Mouse (Mus musculus) frontal cortex, postnatal 36 days (tissue): ENCODE results near the gene Elobl.
A peak's percentile ranks its signal among the peaks of the same experiment; 100 is the strongest.

Source experiments
- DNase-seq, 2 experiments: peaks; one replicate each; pipeline ENCODE4 v3.0.0; 2022; ENCODE audit warnings: low spot score in 2 of 2

The Elobl gene

DNA sequence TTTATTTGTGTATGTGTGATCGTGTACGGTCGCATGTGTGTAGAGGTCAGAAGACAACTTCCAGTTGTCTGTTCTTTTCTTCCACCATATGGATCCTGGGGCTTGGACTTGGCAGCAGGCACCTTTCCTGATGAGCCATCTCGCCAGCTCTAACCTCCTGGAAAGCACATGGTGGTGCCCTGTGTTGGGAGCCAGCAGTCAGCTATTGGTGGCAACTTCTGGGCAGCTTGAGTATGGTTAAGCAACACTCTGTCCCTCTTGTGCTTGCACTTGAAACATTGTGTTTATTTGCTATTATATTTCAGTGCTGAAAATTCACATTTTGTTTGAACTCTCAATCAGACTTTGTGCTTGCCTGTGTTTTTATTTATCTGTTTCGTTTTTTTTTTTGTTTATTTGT, 22.2 kb upstream of the Elobl start:
- no peak for DNase-seq

DNA sequence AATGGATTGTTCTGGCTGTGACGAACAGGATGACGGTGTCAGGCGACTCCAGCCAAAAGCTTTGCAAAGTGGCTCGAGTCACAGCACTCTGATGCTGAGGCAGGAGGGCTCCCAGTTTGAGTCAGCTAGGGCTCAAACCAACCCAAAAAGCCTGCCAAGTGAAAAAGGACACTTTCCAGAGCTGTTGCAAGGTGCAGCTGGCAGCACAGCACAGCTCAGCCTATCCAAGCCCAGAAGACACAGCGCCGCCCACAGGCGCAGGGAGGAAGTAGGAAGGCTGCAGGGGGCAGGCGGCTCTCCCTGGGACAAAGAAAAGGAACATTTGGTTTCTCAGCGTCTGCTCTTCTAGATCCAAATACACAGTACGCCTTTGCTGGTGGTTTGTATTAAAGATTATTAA, 19.9 kb upstream of the Elobl start:
- DNase-seq, result no peak

DNA sequence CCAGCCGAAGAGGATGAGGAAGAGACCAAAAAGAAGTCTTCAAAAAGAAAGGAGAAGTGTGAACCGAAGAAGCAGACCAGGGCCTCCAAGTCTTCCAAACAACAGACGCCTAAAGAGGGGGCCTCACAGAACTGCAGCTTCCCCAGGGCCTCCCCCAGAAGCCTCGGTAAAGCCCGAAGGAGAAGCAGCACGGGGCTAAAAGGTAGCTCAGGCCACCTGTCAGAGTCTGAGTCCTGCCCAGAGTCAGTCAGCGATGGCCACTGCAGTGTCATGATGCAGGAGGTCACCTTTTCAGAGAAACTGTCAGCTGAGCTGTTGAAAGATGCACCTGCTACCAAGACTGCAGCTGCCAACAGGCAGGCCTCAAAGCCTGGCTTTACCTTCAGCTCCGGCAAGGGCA, 14.6 kb upstream of the Elobl start:
- no peak for DNase-seq

DNA sequence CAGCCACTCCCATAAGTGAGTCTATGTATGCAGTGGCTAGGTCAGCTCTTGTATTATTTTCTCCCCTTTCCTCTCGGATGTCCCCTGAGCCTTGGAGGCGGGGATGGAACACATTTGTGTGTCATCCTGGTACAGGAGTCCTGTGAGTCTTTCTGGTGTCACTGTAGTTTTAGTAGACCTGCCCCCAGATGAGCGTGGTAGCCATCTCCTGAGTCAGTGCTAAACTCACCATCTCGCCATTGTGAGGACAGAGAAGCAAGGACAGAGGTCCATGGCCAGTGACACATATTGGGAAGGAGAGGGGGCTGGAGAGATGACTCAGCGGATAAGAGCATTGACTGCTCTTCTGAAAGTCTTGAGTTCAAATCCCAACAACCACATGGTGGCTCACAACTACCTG, 10.5 kb upstream of the Elobl start:
- no peak for DNase-seq

DNA sequence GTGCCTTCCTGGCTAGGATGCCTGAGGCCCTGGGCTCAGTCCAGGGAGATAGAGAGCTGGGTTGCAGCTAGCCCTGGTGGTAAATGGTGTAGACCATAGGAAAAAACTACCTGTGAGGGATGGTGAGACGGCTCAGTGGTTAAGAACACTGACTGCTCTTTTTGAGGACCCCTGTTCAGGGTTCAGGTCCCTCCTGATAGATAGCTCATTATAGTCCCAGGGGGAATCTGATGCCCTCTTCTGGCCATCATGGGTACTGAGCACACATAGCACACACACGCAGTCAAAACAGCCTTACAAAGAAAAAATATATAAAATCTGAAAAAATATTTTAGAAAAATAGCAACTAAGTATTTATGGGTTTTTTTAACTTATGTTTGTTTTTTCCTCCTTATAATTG, 9.6 kb upstream of the Elobl start:
- no peak for DNase-seq

DNA sequence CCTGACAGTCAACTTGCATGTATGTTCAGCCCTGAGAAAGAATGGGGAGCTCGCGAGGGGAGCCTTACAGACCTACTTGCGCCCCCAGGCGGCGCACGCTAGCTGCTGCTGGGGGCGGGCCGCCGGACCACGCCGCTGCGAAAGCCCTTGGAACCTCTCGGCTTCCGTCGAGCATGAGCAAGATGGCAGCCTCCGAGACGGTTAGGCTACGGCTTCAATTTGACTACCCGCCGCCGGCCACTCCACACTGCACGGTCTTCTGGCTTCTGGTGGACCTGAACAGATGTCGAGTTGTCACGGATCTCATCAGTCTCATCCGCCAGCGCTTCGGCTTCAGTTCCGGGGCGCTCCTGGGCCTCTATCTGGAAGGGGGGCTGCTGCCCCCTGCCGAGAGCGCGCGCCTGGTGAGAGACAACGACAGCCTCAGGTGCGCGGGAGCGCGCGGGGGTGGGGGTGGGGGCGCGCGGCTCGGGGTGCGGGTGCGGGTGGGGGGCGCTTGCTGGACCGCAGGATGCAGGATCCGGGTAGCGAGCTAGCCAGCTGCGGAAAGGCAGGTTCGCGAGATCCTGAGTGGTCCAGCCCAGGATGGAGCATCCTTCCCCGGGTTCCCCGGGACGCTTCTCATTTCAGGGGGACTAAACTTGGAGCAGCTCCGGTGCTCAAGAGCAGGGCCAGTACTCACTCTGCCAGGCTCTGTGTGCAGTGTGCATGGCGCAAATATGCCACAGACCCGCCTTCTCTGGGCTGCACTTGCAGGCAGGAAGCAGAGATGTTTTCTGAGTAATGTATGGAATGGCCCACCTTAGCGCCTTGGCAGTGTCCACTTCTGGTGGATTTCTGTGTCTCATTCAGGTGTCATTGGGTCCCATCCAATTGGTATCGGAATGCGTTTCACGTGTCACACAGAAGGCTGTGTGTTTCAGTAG, 7.3 kb upstream of the Elobl start:
- peak; percentile 94 to 96 for DNase-seq

DNA sequence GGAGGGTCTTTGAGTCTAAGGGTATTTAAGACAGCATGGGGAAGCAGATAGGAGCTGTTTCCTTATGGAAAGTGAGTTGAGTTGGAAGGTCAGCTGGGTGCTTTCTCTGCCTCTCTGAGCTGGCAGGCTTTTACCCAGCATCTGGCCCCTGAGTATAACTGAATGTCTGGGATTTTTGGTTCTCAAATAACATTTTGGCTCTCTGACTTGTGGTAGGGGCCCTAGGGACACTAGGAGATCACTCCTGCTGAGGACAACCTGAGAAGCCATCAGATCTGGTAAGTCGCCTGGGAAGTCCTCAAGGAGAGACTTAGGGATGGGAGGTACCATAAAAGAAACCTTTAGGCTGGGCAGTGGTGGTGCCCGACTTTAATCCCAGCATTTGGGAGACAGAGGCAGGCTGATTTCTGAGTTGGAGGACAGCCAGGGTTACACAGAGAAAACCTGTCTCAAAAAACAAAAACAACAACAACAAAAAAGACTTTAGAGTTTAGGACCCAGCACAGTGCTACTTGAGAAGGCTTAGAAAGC, 3.5 kb upstream of the Elobl start, which contains the start of gene Coil:
Coil (plus strand) TSS at position 51 of the 531 bp plus-strand sequence.
- DNase-seq, result no peak

DNA sequence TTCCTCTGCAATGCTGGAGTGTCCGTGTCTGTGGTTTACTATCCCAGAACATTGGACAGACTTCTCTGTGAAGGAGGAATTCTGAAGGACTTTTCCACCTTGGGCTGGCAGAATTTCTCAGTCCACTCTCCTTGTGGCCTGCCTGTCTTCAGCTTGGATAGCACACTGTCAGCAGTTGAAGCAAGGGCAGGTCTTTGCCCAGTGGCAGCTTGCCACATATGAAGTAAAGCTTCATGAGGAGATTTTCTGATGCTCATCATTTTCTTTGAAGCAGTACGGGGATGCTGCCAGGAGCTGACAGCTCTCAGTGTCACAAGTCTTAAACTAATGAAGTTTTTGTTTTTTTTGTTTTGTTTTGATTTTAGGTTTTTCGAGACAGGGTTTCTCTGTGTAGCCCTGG, 7.9 kb downstream of the Elobl start:
- DNase-seq, result no peak

DNA sequence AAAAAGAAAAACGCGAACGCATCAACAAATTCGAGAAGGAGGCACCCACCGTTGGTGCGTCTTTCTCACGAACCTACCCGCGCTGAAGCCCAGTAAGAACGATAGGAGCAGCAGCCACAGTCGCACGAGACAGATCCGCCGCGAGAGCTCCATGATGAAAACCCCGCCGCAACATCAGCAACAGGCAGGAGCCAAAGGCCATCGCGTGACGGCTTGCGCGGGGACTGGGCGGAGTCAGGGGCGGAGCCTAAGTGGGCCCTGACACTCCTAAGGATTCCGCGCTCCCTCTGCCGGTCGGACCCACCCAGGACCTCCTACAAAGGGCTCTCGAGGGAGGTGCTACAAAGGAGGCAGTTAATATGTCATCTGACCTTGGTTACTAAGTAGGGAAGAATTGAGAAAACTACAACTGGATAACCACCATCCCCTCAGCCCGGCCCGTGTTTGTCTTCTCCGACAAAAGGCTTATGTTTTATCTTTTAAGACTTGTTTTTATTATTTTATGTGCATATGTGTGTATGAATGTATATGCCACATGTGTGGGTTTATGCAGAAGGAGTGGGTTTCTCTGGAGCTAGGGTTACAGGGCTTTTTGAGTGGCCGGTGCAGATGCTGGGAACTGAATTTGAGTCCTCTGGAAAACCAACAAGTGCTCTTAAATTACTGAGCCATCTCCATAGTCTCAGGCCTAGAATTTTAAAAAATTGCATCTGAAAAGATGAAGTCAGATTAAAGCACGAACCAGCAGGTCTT, 11.3 kb downstream of the Elobl start, which contains the start of gene Scpep1:
Scpep1 (minus strand) TSS at position 249 of the 753 bp plus-strand sequence.
- DNase-seq, result peak; percentile 92 to 95

DNA sequence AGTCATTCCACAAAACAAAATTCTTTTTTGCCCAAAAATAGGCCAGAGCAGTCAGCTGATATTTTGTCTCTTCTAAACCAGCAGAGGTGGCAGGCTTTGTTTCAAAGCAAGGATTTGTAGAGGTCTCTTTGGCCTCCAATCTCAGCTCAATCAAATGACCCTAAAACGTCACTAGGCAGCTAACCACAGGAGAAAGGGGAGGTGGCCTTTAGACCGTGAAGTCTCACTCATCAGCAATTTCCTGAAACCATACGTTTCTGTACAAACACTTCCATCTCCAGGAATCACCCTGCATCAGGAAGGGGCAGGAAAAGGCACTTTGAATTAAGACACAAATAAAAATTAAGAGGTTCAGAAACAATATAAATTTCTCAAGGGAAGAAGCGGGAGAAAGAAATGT, 11.9 kb downstream of the Elobl start:
- peak in 1 of 2 experiments; percentile 23 for DNase-seq

DNA sequence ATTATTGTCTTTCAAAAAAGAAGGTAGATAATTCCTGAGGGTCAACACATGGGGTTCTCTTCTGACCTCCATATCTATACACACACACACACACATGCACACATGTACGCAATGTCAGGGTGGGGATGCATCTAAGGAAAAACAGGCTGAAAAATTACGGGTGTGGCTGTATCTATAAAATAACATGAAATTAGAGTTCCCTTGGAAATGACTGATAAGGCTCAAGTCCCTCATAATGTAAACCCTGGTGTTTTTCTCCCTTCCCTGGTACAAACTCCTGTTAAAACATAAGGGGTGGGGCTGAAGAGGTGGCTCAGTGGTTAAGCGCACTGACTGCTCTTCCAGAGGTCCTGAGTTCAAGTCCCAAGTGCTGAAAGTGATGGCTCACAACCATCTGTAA, 13.1 kb downstream of the Elobl start:
- DNase-seq, result no peak

DNA sequence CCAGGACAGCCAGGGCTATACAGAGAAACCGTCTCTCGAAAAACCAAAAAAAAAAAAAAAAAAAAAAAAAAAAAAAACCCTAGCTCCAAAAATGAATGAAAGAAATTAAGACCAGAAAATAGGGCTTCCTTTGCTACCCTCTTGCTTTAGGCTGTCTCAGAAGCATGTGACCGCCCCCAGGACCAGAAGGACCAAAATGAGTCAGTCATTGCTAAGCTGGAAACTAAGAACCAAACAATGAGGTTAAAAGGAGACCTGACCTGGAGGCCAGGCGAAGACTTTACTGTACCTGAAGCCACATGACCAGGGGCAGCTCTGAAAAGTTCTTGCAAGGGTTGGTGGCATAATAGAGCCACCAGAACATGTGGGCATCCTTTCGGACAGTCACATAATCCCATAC, 14.6 kb downstream of the Elobl start:
- DNase-seq, result no peak

DNA sequence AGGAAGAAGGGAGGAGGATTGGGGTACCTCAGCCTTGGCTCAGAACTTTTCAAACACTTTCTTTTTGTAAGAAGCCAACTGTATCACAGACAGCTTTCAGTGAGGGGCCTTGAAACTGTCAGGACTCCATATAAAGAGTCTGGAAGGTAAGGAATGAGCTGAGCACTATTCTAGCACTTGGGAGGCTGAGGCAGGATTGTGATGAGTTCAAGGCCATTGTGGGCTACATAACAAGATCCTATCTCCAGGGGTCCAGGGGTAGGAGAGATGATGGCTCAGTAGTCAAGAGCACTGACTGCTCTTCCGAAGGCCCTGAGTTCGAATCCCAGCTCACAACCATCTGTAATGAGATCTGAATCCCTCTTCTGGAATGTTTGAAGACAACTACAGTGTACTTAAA, 15.2 kb downstream of the Elobl start:
- no peak for DNase-seq

DNA sequence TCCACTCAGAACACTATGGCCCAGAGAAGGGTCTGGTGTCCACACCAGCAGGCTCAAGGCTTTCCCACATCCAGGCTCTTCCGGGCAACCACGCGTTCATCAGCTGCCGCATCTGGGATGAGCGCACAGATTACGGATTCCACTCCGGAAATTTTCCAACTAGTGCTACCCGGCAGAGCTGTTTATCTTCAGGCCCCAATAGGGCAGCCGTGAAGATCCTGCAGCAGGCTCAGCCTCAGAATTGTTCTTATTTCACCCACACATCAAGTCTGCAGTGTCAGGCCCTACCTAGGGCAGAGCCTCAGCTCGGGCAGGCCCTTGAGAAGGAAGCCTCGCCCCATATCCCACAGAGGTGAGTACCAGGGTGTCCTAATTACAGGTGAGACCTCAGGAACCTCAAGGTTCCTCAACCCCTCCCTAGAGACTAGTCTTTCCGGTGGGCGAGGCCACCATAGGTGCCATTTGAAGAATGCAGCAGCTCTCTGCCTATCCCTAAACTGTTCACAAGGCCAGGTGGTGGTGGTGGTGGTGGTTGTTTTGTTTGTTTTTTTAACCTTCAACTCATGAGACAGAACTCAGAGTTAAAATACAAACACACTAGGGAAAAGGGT, 16.0 kb downstream of the Elobl start:
- no peak for DNase-seq

DNA sequence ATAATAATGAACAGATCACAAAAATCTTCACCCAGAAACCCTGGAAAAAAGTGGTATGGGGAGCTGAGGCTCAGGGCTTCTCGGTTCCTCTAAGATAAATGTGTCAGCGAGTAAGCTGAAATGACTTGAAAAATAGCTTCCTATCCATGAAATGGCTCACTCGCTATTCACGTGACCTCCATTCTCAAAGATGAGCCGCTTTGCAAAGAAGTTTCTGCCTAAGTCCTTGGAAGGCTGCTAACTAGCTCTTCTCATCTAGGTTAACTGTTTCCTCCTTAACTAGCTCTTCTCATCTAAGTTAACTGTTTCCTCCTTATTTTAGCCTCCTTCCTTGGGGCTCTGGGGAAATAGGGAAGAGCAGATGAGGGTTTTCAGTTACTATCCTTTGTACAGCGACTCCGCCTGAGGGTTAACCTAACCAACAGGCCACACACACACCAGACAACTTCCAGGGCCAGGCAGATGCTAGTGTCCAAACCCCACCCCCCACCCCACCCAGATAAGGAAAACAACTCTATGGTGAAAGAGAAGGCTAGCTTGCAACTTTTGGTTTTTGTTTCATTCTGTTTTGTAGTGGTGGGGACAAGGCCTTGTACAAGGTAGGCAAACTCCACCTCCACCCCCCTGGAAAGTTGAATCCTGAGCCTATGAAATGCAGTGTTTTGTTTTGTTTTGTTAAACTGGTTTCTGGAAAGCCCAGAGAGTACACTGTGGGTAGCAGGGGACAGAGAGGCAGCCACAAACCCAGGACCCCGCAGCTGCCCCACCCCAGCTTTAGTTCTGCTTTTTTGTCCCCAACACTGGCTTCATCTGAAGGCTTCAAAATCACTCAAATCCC, 16.7 kb downstream of the Elobl start:
- DNase-seq, result no peak

DNA sequence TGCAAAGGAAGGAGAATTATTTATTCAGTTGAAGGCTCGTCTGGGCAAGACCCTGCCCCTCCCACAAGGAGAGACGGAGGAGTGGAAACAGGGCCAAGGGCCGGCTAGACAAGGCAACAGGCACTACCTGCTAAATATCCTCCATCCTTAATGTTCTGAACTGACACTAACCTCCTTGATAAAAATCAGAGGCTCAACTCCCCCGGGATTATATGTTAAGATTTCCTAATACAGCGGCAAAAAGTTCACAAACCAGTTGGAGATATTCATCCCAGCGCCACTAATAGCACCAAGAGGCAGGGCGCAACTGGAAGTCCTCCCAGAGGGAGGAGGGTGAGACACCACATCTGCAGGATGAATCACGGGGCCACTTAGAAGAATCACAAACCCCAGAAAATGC, 17.8 kb downstream of the Elobl start:
- no peak for DNase-seq

DNA sequence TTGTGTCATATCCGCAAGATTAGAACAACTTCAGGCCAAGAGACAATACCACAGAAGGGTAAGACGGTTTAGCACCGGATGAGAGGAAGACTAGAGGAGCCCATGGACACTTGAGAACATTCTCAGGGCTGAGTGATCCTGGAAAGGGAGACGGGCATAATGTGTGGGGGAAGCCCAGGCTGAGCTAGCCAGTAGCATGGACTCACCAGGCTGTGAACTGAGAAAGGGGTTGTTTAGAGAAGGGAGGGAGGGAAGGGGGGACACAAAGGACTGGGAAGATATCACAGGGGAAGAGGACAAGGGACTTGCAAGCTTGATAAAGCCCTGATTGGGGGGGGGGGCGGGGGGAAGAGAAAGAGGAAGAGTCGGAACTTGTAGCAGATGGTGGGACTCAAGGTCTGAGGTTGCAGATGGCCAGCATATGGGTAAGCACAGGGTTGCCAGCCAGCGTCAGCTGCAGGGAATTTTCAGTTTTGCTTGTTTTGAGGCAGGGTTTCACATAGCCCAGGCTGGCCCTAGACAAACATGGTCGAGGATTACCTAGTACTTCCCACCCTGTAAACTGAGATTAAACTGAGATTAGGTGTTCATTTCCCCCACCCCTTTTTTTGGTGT, 20.7 kb downstream of the Elobl start:
- no peak for DNase-seq

DNA sequence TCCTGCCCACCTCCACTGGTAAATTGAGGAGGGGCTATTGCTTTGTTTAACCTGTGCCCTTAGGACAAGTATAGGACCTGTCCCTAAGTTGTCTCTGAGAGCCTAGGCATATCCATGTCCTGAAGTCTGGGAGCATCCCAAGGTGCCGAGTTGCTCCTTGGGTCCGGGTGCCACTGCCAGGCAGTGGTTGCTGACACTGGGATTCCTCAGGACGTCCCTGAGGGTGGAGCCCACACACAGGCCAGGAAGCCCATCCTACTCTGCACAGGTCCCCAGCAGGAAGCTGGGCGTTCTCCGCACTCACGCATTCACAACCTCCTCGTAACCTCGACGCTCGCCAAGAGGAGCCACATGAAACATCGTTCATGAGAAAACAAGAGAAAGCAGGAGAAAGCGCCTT, 25.2 kb downstream of the Elobl start:
- no peak for DNase-seq

DNA sequence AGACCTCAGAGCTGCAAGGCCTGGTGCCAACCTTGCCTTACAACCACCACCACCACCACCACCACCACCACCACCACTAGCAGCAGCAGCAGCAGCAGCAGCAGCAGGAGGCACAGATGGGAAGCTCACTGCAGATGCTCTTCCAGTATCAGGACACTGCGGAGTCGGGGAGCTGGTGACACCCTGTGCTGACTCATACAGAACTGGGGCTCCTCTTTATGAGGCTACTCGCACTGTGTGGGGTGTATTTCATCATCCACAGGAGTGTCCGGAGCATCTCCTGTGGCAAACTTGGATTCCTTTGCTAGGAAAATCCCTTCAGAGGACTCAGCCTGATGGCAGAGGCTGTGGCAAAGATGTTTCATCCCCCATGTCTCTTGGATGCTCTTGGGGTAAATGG, 27.1 kb downstream of the Elobl start:
- DNase-seq, result peak; percentile 41 to 57

DNA sequence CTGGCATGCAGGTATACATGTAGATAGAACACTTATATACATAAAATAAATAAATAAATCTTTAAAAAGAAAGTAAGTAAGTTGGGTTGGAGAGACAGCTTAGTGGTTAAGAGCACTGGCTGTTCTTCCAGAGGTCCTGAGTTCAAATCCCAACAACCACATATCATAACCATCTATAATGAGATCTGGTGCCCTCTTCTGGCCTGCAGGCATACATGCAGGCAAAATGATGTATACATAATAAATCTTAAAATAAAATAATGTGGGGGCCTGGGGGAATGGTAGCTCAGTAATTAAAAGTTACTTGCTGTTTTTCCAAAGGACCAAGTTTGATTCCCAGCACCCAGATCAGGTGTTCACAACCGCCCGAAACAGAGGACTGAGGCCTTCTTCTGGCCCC, 28.0 kb downstream of the Elobl start:
- DNase-seq, result no peak

DNA sequence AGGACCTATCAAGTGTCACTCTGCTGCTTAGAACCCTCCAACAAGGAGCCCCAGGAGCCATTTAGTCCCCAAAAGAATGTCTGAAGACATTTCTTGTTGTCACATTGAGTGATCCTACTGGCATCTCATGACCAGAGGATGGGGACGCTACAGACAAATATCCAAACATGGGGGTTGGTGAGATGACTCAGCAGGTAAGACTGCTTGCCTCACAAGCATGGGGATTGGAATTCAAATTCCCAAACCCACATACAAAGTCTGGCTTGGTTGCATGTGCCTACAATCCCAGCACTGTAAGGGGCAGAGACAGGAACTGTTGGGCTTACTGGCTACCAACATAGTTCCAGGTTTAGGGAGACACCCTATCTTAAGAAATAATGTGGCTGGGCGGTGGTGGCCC, 28.8 kb downstream of the Elobl start:
- DNase-seq, result no peak
